Mouse (Mus musculus) liver, postnatal 0 days (tissue): ENCODE data around the gene Bud13.

Source experiments
- CTCF ChIP-seq: sonication (generic); IDR thresholded peaks from 2 replicates; pipeline ENCODE4 v1.5.1; 2016; ENCODE audit warnings: antibody characterized with exemption, low read depth
- EP300 ChIP-seq: IDR thresholded peaks from 2 replicates; pipeline ENCODE4 v1.6.1; 2016; ENCODE audit warnings: antibody characterized with exemption, low read depth, mild to moderate bottlenecking

GRCm38 (mm10) chr9:46235649-46236048 lies 47.2 kb upstream of the Bud13 start:
- TF ChIP-seq CTCF: no peak
- TF ChIP-seq EP300: no peak
